Mouse (Mus musculus) MEL (cell line): ENCODE data around the gene Cyp39a1.

Source experiments
- CTCF ChIP-seq, 3 experiments: IDR thresholded peaks in 2 of 3; conservative IDR thresholded peaks in 1 of 3; 2 replicates each; pipeline ENCODE4 v1.5.1; 2011 to 2012; ENCODE audit warnings: low read length in 3 of 3, low read depth in 2 of 3, mild to moderate bottlenecking in 2 of 3, improper control_type of control experiment in 1 of 3, inconsistent platforms in 1 of 3, mixed read lengths in 1 of 3, moderate library complexity in 1 of 3; ENCODE audit not compliant: control insufficient read depth in 1 of 3, insufficient read depth in 1 of 3, poor library complexity in 1 of 3, severe bottlenecking in 1 of 3
- GATA1 ChIP-seq: IDR thresholded peaks from 2 replicates; pipeline ENCODE4 v1.6.1; 2011; ENCODE audit warnings: low read depth, low read length, improper control_type of control experiment
- POLR2AphosphoS5 ChIP-seq: IDR thresholded peaks from 2 replicates; pipeline ENCODE4 v1.6.1; 2012; ENCODE audit warnings: low read depth, borderline replicate concordance, mild to moderate bottlenecking, inconsistent platforms, low read length, moderate library complexity, mixed read lengths

DNA sequence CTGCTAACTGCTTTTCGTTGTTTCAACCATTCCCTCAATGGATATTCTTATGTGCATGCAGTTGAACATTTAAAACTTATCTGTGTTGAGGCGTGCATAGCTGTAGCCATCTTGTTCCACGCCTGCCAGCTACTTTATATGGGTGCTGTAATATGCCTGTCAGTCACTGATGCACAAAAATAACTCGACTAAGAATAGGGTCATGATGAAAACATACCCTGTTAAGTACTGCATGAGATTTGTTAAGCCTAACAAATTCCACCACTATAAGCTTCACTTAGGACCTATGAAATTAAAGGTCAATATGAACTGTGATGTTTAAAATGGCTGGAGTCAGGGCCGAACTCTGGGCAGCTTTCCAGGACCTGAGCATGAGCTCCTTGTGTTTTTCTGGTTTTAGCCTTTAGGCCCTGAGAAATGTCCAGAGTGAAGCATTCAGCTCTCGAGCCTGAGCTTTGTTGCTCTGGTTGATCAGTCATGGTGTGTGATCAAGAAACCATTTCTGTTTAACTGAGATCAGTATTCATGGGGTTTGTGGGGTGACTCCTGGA, 2.0 kb downstream of the Cyp39a1 start:
- TF ChIP-seq GATA1 (no peak), CTCF (IDR thresholded peaks at IDR 0.05 in 2 of 3, conservative IDR thresholded peaks at IDR 0.05 in 1 of 3; ENCODE audit: control insufficient read depth in 1 of 3, insufficient read depth in 1 of 3, low read depth in 2 of 3, low read length in 3 of 3, poor library complexity in 1 of 3, severe bottlenecking in 1 of 3) (no peak), POLR2AphosphoS5 (no peak)
